Mouse (Mus musculus): ENCODE data around the gene Nrxn2.

Gene Nrxn2

DNA sequence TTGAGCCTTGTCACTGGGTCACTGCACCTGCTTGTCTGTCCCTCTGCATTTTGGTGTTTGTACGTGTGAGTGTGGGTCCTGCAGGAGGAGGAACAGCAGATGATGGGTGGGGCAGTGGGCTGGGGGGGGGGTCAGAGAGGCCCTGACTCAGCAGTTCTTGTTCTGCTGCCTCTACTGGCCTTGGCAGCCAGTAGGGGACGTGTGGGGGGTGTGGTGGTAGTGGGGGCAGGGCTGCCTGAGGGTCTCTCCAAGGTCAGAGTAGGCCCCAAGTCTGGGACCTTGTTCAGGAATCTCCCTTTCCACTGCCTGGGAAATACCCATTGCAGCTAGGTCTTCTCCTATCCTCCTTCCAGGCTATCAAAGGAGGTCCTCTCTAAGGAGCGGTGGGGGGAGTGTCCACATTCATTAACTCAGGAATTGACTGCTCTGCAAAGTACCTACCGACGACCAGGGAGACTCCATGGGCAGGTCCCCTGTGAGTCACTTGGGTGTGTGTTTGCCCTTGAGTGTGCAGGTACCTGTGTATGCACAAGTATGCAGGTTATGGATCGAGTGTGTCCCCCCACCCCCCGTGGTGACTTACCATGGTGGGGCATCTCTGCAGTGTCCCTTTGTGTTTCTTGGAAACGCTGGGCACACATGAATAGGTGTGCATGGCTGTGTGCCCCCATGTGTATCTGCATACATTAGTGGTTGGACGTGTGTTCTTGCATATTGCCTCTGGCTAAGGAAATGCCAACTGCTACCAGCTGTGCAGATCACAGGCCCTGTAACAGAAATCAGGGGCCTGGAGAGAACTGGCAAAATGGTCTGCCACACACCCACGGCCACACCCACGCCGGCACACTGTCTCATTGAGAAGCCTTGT, 1.4 kb upstream of the Nrxn2 start:
- in situ Hi-C loops (cut with MboI, MseI) = no loop called here

DNA sequence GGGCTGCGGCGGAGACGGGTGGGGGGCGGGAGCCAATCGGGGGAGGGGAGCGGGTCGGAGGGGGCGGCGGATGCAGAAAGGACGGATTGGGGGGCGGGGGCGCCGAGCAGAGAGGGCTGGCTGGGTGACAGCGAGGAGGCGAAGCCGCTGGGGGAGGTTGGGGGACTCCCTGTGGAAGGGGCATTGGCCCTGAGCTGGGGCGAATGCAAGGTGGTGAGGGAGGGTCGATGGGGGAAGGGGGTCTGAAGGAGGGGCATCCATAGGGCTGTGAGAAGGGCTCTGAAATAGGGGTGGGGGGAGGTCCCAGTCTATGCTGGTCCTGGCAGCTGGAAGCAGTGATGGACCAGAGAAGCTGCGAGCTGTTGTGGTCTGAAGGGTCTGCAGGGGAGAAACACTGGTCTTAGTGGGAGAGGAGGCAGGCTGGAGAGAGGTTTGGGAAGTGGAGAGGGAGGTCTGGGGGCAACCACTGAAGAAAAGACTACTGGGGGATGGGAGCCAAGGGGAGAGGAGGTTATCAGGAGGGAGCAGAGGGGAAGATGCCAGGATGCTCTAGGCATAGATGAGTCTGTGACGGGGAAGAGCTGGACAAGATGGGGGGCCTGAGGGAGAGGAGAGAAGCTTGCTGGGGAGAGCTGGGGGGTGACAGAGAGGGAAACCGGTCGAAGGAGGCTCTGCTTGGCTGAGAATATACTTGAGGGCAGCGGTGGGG, 607 bp downstream of the Nrxn2 start:
- in situ Hi-C loops (cut with MboI, MseI) = no loop called here

- in situ Hi-C loops (cut with MboI, MseI) = no loop called here
Observed at GRCm38 (mm10) chr19:6419805-6420310, 1.3 kb downstream of the Nrxn2 start.

- in situ Hi-C loops (cut with MboI, MseI) = no loop called here
Observed at GRCm38 (mm10) chr19:6420481-6421210, 2.1 kb downstream of the Nrxn2 start.

GRCm38 (mm10) chr19:6421211-6421590, 2.7 kb downstream of the Nrxn2 start:
- in situ Hi-C loops (cut with MboI, MseI) = no loop called here

DNA sequence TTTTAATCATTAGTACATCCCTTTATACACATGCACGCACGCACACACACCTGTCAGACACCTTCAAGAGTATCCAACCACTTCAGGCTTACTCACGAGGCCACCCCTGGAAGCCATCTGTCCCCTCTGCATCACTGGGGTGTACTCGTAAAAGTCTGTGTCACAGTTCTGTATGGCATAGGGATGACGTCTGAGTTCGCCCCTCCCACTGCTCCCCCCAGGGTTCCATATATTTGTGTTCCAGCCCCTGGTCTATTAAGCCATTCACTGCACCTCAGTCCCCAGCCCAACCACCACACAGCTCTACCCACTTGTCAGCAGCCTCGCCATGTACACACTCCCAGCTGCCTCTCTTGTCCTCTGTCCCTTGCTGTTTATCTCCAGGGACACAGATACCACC, 3.5 kb downstream of the Nrxn2 start:
- in situ Hi-C loops (cut with MboI, MseI) = no loop called here

- in situ Hi-C loops (cut with MboI, MseI) = no loop called here
Observed at GRCm38 (mm10) chr19:6423241-6423640, 4.7 kb downstream of the Nrxn2 start.

GRCm38 (mm10) chr19:6424137-6424881, 5.8 kb downstream of the Nrxn2 start:
- in situ Hi-C loops (cut with MboI, MseI) = no loop called here

DNA sequence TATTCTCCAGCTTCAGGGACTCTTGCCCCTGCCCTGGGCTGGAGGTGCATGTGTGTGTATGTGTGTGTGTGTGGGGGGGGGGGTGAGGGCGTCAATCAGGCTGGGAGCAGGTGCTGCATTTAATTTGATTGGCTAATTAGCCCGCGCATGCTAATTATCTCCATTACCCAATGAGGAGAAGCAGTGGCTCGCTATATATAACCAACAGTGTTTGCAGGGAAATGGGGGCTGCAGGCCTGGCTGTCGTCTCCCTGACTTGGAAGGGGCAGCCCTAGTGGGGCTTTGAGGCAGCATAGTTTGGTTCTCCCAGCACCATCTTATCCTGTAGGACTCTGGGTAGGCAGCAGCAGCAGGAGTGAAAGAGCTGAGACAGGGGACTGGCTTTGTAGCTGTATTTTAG, 7.1 kb downstream of the Nrxn2 start:
- in situ Hi-C loops (cut with MboI, MseI) = no loop called here

GRCm38 (mm10) chr19:6426703-6427500, 8.4 kb downstream of the Nrxn2 start:
- in situ Hi-C loops (cut with MboI, MseI) = no loop called here

- in situ Hi-C loops (cut with MboI, MseI) = no loop called here
Observed at GRCm38 (mm10) chr19:6427653-6428434, 9.3 kb downstream of the Nrxn2 start.

- in situ Hi-C loops (cut with MboI, MseI) = no loop called here
Observed at GRCm38 (mm10) chr19:6428501-6429200, 10.1 kb downstream of the Nrxn2 start.

DNA sequence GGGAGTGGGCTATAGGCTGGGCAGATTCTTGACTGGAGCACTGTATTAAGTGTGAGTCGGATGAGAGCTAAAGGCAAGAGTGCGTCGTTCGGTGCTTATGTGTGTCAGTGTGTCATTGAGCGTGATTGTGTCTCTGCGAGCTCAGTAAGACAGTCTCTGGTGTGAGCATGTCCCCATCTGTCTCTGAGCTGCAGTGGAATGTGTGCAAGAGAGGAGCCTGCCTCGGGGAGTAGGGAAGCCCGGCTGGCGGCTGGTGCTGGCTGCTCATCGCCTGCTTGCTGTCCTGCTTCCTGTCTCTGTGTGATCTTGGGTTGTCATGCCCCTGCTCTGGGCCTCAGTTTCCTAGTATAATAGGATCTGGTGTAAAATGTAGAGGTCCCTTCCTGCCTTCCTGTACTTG, 24.5 kb downstream of the Nrxn2 start:
- in situ Hi-C loops (cut with MboI, MseI) = no loop called here

GRCm38 (mm10) chr19:6445761-6446423, 27.4 kb downstream of the Nrxn2 start:
- in situ Hi-C loops (cut with MboI, MseI) = no loop called here

GRCm38 (mm10) chr19:6446736-6447437, 28.4 kb downstream of the Nrxn2 start:
- in situ Hi-C loops (cut with MboI, MseI) = no loop called here

- in situ Hi-C loops (cut with MboI, MseI) = no loop called here
Observed at GRCm38 (mm10) chr19:6448752-6449151, 30.2 kb downstream of the Nrxn2 start.

DNA sequence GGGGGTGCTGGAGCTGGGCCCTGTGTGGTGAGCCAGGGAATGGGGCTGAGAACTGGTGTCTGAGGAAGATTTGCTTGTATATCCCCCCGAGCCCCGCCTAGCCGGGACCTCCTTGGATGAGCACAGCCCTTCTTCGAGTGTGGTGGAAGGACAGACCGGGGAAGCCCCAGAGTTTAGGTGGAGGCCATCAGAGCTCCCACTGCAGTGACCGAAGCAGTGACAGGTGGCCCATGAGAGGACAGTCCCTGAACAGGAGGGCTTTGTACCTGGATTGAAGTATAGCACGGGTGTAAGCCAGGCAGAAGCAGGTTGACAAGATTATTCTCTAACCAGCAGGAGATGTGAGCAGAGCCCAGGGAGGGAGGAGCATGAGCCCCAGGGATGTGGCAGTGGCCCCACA, 31.3 kb downstream of the Nrxn2 start:
- in situ Hi-C loops (cut with MboI, MseI) = no loop called here

- in situ Hi-C loops (cut with MboI, MseI) = no loop called here
Observed at GRCm38 (mm10) chr19:6452030-6452494, 33.5 kb downstream of the Nrxn2 start.
